Mouse (Mus musculus): ENCODE measurements around the gene Olfr805.

DNA sequence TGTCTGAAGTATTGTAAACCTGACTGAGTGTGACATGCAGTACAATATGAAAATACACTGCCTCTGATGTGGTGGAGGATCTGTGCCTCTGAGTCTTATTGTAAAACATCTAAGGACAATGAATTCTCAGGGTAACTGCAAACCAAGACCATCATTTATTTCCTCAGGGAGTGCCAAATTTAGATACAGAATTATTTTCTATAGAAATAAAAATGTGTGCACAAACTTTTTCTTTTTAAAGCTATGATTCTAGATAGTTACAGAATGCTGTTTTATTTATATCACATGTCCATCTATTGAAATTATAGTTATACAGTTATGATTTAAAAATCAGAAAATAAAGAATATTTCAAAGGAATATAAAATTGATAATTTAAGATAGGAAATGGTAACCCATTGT is 12.6 kb upstream of the Olfr805 start, which contains the start of gene Olfr806:
- TF ChIP-seq E2F4 (IDR thresholded peaks at IDR 0.05; ENCODE audit: insufficient read depth) (no peak), POLR2A (IDR thresholded peaks at IDR 0.05; ENCODE audit: insufficient read length, low read depth) (no peak), SRF (IDR thresholded peaks at IDR 0.05; ENCODE audit: control insufficient read depth, insufficient read length, low read depth) (no peak), USF1 (IDR thresholded peaks at IDR 0.05; ENCODE audit: low read depth) (no peak), TCF12 (IDR thresholded peaks at IDR 0.05; ENCODE audit: insufficient read depth, poor library complexity, severe bottlenecking) (no peak), MAX (IDR thresholded peaks at IDR 0.05; ENCODE audit: low read depth) (no peak), POLR2AphosphoS2 (IDR thresholded peaks at IDR 0.05; ENCODE audit: insufficient read length, low read depth) (no peak), REST (IDR thresholded peaks at IDR 0.05; ENCODE audit: insufficient read depth, insufficient read length) (no peak), MYOD1 (IDR thresholded peaks at IDR 0.05; ENCODE audit: control insufficient read depth in 1 of 3, insufficient read length in 2 of 3, low read depth in 2 of 3) (no peak)
